Mouse (Mus musculus): ENCODE measurements around the gene Sdk2. TPM values are rescaled to one million over a fixed set of nuclear protein-coding genes. Genes with fewer than 3 reads are reported as not detected.

The Sdk2 gene
- total and polyA plus RNA-seq, 2 experiments from 2014 or later: 3.0 to 30.4 TPM

DNA sequence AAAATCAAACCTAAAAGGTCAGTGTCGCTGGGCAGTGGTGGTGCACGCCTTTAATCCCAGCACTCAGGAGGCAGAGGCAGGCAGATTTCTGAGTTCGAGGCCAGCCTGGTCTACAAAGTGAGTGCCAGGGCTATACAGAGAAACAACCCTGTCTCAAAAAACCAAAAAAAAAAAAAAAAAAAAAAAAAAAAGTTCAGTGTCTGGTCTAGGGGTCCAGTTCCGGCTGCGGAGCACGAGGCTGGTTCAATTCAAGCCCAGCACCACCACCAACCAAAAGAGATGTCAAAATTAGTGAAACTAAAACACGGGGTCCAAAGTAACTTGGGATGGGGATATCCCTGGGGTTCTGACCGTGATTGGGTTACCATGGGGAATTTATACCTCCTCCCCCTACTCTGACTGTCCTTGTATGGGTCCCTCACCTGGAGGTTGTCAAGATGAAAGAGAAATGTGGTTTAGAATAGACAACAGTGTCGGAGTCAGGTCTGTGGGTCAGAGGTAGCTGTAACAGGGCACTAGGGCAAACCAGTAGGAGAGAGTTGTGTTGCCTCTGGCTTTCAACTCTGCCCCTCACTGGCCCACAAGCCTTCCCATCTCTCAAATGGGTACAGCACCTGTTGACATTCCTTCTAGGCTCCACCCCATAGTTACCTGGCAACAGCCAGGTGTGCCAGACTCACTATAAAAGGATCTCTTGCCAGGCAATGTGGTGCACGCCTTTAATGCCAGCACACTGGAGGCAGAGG lies 314.0 kb downstream of the Sdk2 start:
- ATAC-seq: no peak

DNA sequence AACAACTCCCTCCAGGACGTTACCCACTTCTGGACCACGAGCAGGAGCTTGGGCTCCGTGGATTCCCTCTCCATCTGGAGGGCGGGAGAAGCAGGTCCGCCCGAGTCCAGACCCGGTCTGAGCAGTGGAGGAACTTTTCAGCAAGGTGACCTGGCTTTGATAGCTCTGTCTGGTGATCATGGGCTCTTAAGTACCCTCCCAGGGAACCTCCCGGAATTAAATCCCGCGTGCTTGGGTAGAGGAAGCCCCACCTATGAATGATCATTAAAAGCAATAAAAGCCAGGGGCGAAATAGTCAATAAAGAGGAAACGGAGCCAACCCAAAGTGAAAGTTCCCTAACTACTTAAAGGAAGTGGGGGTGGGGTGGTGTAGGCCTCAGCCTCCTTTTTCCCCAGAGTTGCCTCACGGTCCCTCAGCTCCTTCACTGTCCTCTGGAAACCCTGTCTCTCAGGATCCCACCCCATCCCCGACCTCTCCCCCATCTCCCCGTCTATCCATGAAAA lies 314.6 kb downstream of the Sdk2 start:
- no peak for TF ChIP-seq CTCF (IDR thresholded peaks at IDR 0.05; ENCODE audit: low read depth)
- no peaks in the 10 kb centered on the region for H3K9me3 ChIP-seq (ENCODE audit: low read length)
- H3K4me1 ChIP-seq (ENCODE audit: insufficient read depth, low read length): peaks cover 28% of the 10 kb centered on the region
- H3K27me3 ChIP-seq (ENCODE audit: insufficient read depth, low read length): no peaks in the 10 kb centered on the region
- ATAC-seq (peak; percentile 0; the same call in 1 of the 2 replicates), DNase-seq (ENCODE audit: low spot score) (no peak)
- H3K4me3 ChIP-seq (ENCODE audit: low read length): peak overlapping the region; percentile 79
- H3K9ac ChIP-seq (replicated peaks; ENCODE audit: low read length): peak overlapping the region; percentile 88
- WGBS: 32% methylated on average over 15 of the region's 15 CpGs
- H3K27ac ChIP-seq: peak overlapping the region; percentile 94
- peak overlapping the region; percentile 89 for H3K4me2 ChIP-seq (ENCODE audit: low read depth, low read length)
- H3K36me3 ChIP-seq (ENCODE audit: insufficient read depth, low read length): no peaks in the 10 kb centered on the region

More for the DNA sequence above, 314.0 kb downstream of the Sdk2 start:
- DNase-seq (ENCODE audit: low spot score): no peak
- H3K4me2 ChIP-seq (ENCODE audit: low read depth, low read length): peak overlapping the region; percentile 89; the same call in 1 of the 2 replicates
- no peaks in the 10 kb centered on the region for H3K9me3 ChIP-seq (ENCODE audit: low read length)
- TF ChIP-seq CTCF (IDR thresholded peaks at IDR 0.05; ENCODE audit: low read depth): no peak
- no peaks in the 10 kb centered on the region for H3K36me3 ChIP-seq (ENCODE audit: insufficient read depth, low read length)
- 96% methylated on average over 10 of the region's 10 CpGs for WGBS
- H3K4me3 ChIP-seq (ENCODE audit: low read length): no peak overlapping the region
- no peaks in the 10 kb centered on the region for H3K27me3 ChIP-seq (ENCODE audit: insufficient read depth, low read length)
- H3K27ac ChIP-seq: no peak overlapping the region
- H3K9ac ChIP-seq (replicated peaks; ENCODE audit: low read length): no peak overlapping the region
- peaks cover 28% of the 10 kb centered on the region for H3K4me1 ChIP-seq (ENCODE audit: insufficient read depth, low read length)

DNA sequence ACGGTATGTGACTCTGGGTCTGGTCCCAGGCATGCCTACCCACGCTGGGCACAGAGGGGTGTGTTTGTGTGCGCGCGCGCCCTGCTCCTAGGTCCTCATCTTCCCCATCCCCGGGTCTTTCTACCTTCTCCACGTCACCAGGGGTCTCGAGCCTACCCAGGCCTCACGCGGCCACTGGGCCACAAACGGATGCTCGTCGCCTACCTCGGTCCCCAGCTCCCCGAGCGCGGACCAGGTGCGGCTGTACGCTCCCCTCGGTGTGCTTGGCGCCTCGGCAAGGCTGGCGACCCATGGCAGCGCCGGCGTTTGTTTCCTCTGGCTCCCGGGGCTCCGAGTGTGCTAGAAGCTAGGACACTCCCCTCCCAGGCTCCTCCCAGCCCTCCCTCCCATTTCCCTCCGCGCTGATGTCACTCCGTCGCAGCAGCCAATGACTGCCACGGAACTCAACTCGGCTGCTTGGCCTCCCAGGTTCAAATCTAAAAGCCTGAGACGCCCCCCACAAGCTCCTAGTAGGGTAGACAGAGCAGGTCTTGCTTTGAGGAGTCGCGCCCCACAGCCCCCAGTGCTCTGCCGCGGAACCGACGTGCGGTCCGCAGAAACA lies 315.3 kb downstream of the Sdk2 start, which contains the start of gene Cdc42ep4:
Gene Cdc42ep4, minus strand, starts transcription at position 398 of the 601 bp plus-strand sequence.
- TF ChIP-seq CTCF (IDR thresholded peaks at IDR 0.05; ENCODE audit: low read depth): no peak
- Histone ChIP-seq H3K9me3 (ENCODE audit: low read length) (no peaks in the 10 kb centered on the region), H3K4me2 (ENCODE audit: low read depth, low read length) (peak within 1 kb of the TSS; percentile 89), H3K27me3 (ENCODE audit: insufficient read depth, low read length) (no peaks in the 10 kb centered on the region), H3K36me3 (ENCODE audit: insufficient read depth, low read length) (no peaks in the 10 kb centered on the region), H3K4me3 (ENCODE audit: low read length) (peak within 1 kb of the TSS; percentile 79), H3K27ac (peak within 1 kb of the TSS; percentile 94), H3K9ac (replicated peaks; ENCODE audit: low read length) (peak within 1 kb of the TSS; percentile 88), H3K4me1 (ENCODE audit: insufficient read depth, low read length) (peaks cover 28% of the 10 kb centered on the region)
- DNase-seq (ENCODE audit: low spot score) (peak; percentile 96), ATAC-seq (peak; percentile 89)
- under 1% methylated on average over 44 of the region's 44 CpGs for WGBS

DNA sequence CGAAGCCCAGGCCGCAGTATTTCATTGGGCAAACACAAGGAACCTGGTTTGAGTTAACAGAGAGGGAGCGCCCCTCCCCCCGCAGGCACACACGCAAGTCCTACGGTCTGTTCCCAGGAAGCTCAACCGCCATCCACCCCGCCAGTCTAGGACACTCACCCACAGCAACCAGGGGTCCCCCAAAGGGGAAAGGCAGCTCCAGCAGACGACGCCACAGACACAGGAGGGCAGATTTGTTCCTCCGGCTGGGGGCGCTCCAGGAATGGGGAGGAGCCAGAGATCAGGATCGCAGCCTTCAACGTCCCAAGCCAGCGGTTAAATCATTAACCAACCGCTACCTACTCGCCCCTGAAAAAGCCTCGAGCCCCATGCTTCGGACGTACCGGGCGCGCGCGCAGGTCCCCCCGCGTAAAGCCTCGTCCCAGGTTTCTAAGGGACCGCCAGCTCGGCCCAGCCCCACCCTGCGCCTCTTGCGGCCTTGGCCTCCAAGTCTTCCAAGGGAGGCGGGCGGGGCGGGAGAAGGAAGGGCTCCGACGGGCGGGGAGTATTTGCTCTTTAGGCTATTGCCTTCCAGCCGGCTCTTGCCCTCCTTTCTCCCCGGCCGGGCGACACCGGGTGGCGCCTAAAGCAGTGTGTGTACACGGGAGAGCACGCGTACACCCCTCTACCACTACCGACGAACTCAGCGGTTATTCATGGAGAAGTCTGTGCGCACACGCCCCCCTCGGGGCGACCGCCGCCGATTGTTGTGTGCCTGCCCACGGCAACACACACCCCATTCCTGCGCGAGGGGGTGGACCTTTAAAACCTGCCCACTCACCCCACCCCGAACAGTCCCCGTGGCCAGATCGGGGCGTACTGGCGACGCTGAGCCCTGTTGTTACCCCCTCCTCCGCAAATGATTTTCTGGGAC lies 316.0 kb downstream of the Sdk2 start:
- H3K9me3 ChIP-seq (ENCODE audit: low read length): no peaks in the 10 kb centered on the region
- peaks cover 28% of the 10 kb centered on the region for H3K4me1 ChIP-seq (ENCODE audit: insufficient read depth, low read length)
- ATAC-seq: peak; percentile 58
- H3K36me3 ChIP-seq (ENCODE audit: insufficient read depth, low read length): no peaks in the 10 kb centered on the region
- TF ChIP-seq CTCF (IDR thresholded peaks at IDR 0.05; ENCODE audit: low read depth): peak; percentile 66
- H3K4me2 ChIP-seq (ENCODE audit: low read depth, low read length): peak overlapping the region; percentile 89
- H3K4me3 ChIP-seq (ENCODE audit: low read length): peak overlapping the region; percentile 79
- WGBS: under 1% methylated on average over 66 of the region's 67 CpGs
- peak overlapping the region; percentile 94 for H3K27ac ChIP-seq
- H3K27me3 ChIP-seq (ENCODE audit: insufficient read depth, low read length): no peaks in the 10 kb centered on the region
- DNase-seq (ENCODE audit: low spot score): peak; percentile 74
- peak overlapping the region; percentile 88 for H3K9ac ChIP-seq (replicated peaks; ENCODE audit: low read length)

DNA sequence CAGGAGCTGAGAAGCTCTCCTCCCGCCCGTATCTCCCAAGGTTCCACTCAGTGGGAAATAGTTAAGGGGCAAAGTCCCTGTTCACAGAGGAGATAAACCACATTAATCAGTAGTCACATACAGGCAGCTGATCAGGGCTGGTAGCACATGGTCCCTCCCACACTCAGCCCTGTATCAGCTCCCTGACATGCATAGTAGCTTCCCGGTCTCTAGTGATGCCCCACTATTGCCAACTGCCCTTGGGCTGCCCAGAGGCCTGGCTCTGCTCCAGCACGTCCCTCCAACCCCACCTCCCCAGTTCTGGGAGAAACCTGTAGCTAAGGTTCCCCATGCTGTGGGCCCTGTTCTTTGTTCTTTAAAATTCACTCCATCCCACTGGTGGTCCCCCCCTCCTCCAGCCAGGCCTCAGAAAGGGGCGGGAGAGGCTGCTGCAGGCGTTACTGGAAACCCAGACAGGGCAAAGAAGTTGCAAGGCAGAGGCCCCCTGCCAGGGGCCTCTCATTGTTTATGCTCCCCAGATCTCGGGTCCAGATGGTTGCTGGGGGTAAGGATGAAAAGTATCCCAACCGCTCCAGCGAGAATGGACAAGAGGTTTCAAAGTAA lies 317.0 kb downstream of the Sdk2 start:
- Histone ChIP-seq H3K27me3 (ENCODE audit: insufficient read depth, low read length) (no peaks in the 10 kb centered on the region), H3K9ac (replicated peaks; ENCODE audit: low read length) (peak overlapping the region; percentile 88), H3K4me3 (ENCODE audit: low read length) (peak overlapping the region; percentile 79), H3K4me1 (ENCODE audit: insufficient read depth, low read length) (peaks cover 28% of the 10 kb centered on the region), H3K36me3 (ENCODE audit: insufficient read depth, low read length) (no peaks in the 10 kb centered on the region), H3K9me3 (ENCODE audit: low read length) (no peaks in the 10 kb centered on the region), H3K27ac (peak overlapping the region; percentile 94), H3K4me2 (ENCODE audit: low read depth, low read length) (peak overlapping the region; percentile 89)
- ATAC-seq (peak; percentile 7; the same call in 1 of the 2 replicates), DNase-seq (ENCODE audit: low spot score) (peak; percentile 58)
- TF ChIP-seq CTCF (IDR thresholded peaks at IDR 0.05; ENCODE audit: low read depth): no peak
- 2% methylated on average over 9 of the region's 9 CpGs for WGBS

All from hindbrain, postnatal 0 days (tissue).